Mouse (Mus musculus) T-cell, adult 2 months (primary cell): ENCODE results near the gene C1qtnf3.

Experiments
- DNase-seq: peaks from one replicate; pipeline ENCODE4 v3.0.0; 2022; ENCODE audit warnings: low spot score

The C1qtnf3 gene

GRCm38 (mm10) chr15:10951951-10952759, at the start of gene C1qtnf3:
TSS of gene C1qtnf3 (plus strand) at chr15:10952332.
- DNase-seq: no peak

- DNase-seq: no peak
Observed at GRCm38 (mm10) chr15:10902360-10902759, 49.8 kb upstream of the C1qtnf3 start.

GRCm38 (mm10) chr15:10916611-10917311, 35.4 kb upstream of the C1qtnf3 start:
- no peak for DNase-seq

DNA sequence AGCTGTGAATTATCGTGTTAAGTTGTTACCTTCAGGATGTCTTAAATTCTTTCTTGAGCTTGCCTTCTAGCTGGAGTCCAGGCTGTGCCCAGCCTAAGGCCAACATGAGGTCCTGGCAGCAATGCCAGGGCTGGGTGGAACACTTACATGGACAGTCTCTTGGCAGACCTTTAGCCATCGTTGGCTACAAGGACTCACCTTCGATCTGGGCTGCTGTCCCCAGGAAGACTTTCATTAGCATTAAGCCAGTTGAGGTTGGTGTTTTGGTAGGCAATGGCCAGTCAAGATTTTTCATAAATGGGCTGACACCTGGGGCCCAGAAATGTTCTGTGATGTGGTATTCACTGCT, 34.8 kb upstream of the C1qtnf3 start:
- no peak for DNase-seq

- no peak for DNase-seq
Observed at GRCm38 (mm10) chr15:10920212-10920611, 31.9 kb upstream of the C1qtnf3 start.

DNA sequence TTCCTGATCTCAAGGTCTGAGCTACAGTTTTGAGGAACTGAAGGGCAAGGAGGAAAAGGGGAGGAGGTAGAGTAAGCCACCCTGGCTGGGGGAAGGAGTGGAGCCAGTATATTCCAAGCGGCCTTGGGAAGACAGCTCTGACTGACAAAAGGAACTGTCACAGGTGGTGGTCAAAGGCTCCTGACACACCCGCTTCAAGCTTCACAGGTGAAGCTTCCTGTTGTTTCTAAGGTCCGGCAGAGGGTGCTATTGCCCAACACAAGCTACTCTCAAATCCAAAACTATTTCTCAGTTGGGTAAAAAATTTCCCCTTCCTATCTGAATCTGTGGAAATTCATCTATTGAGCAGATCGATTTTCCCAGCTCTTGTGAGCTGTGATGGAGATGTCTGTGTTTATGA, 31.1 kb upstream of the C1qtnf3 start:
- DNase-seq: no peak

GRCm38 (mm10) chr15:10922061-10922460, 30.1 kb upstream of the C1qtnf3 start:
- no peak for DNase-seq

- no peak for DNase-seq
Observed at GRCm38 (mm10) chr15:10922570-10922969, 29.6 kb upstream of the C1qtnf3 start.

- no peak for DNase-seq
Observed at GRCm38 (mm10) chr15:10923076-10923995, 28.8 kb upstream of the C1qtnf3 start.

- DNase-seq: no peak
Observed at GRCm38 (mm10) chr15:10927325-10927724, 24.8 kb upstream of the C1qtnf3 start.

DNA sequence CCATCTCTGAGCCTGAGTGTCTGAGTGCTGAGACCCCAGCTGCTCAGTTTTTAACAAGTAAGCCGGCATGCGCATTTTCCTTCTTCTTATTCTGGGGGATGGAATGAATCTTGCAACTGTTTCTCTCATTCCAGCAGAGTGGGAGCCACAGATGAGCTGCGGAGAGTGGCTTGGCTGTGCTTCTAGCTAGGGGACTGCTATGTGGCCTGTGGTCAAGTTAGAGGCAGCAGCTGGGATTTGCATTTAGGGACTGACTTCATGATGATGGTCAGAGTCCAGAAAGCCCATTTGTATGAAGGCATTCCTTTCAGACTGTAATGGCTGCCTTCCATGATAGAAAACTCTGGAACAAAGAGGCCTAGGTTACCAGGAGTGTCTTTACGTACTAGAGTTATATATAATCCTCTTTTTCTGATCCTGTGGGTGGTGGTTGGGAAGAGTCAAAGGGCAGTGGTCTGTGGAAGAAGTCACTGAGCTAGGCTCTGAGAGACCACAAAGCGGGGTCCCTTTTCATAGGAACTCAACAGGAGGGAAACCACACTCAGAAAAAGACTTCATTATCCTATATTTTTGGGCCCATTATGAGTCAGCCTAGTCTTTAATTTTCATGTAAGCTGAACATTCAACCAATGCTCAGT, 23.4 kb upstream of the C1qtnf3 start:
- DNase-seq: no peak

GRCm38 (mm10) chr15:10933930-10934329, 18.2 kb upstream of the C1qtnf3 start:
- DNase-seq: no peak

GRCm38 (mm10) chr15:10940148-10941108, 11.7 kb upstream of the C1qtnf3 start:
- DNase-seq: no peak

- DNase-seq: no peak
Observed at GRCm38 (mm10) chr15:10941901-10942300, 10.2 kb upstream of the C1qtnf3 start.

- no peak for DNase-seq
Observed at GRCm38 (mm10) chr15:10947852-10948251, 4.3 kb upstream of the C1qtnf3 start.

DNA sequence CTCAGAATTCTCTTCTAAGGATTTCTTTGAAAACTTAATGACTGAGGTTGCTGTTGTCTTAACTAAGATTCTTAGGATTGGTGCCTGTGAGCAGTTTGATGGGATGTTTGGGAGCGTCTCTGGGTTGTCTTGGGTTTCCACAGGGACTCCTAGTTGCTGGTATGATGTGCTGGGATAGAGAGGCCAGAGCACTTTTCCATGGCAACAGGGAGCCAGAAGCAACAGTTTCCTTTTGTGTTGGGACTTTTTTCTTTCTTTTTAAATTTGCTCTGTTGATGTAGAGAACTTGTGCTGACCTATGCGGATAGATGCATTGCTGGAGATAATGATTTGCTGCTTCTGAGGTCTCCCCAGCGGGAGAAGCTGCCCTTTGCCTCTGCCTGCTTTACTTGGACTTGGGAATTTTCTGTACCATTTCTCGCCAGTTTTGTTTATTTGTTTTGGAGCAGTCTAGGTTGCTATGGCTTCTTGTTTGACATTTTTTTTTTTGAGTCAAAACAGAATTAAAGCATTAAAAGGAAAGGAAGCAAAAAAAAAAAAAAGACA, 701 bp downstream of the C1qtnf3 start:
- no peak for DNase-seq

DNA sequence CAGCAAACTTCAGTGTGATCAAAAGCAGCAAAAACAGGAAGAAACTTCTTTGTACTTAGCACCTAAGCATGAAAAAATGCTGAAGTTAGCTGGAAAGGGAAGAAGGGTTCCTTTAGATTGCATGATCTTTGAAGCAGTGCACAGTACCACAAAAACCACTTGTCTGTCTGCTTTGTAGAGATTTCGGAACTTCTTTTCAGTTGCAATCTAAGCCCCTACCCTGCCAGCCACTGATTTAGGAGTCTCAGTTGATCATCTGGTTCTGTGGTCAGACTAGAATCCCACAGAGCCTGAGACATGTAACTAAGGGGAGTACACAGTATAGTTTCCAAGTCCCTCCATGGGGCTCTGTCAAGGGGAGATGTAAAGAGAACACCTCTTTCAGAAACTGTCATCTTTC, 1.3 kb downstream of the C1qtnf3 start:
- DNase-seq: no peak

- no peak for DNase-seq
Observed at GRCm38 (mm10) chr15:10954381-10955016, 2.4 kb downstream of the C1qtnf3 start.

GRCm38 (mm10) chr15:10955156-10955555, 3.0 kb downstream of the C1qtnf3 start:
- DNase-seq: no peak

DNA sequence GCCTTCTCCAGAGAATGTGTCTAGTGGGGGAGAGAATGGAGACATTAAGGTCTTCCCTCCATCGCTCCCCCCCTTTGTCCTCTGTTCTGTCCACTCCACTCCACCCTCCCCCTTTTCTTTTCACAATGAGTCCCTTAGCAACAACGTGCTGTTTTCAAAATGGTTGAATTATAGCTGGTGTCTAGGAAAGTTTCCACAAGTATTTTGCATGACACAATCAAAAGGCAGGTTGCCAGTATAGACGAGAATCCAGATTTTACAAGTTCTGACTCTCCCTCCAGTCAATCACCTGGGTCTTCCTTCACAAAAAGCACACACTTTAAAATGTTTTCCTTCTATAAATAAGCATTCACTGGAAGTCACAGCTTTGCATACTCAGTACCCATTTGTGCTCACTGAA, 4.6 kb downstream of the C1qtnf3 start:
- DNase-seq: no peak
